Mouse (Mus musculus) kidney, postnatal 10 days (tissue): Measurements from ENCODE around the gene Gm5725.
"Not testable (repeated sequence)": the region's sequence is repeated elsewhere in the genome, so short reads cannot be mapped to it uniquely, and the experiment has no call there.

Source experiments
- DNase-seq: peaks from one replicate; pipeline ENCODE4 v3.0.0; 2021; ENCODE audit warnings: mixed read lengths

The Gm5725 gene

DNA sequence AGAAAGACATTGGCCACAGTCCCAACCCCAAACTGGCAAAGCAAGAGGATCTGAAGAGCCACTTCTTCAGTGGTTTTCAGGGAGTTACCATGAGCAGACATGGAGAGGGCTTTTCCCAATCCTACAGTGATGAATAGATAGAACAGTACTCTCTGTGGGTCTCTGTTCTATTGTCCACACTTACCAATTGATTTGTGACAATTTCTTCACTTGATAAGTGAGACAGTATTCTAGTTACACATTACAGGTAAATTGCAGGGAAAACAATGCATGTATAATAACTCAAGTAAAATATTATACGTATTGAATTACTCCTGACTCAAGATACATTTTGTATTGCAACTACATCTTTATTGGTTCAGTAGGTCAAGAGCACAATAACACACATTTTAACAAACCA, at the start of gene Gm5725:
Gm5725 (minus strand) TSS at position 101 of the 400 bp plus-strand sequence.
- DNase-seq: not testable (repeated sequence)

DNA sequence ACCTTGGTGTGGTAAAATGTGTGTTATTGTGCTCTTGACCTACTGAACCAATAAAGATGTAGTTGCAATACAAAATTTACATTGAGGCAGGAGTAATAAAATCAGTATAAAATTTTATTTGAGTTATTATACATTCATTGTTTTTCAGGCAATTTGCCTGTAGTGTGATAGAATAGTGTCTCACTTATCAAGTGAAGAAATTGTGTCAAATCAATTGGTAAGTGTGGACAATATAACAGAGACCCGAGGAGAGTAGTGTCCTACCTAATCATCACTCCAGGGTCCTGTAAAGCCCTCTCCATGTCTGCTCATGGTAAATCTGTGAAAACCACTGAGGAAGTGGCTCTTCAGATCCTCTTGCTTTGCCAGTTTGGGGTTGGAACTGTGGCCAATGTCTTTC, 12.0 kb downstream of the Gm5725 start, which contains the start of gene Vmn1r135:
Vmn1r135 (plus strand) TSS at position 301 of the 400 bp plus-strand sequence.
- not testable (repeated sequence) for DNase-seq

DNA sequence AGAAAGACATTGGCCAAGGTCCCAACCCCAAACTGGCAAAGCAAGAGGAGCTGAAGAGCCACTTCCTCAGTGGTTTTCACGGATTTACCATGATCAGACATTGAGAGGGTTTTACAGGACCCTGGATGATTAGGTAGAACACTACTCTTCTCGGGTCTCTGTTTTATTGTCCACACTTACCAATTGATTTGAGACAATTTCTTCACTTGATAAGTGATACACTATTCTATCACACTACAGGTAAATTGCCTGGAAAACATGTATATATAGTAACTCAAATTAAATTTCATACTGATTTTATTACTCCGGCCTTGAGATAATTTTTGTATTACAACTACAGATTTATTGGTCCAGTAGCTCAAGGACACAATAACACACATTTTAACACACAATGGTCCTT, 47.4 kb downstream of the Gm5725 start, which contains the start of gene Gm4177:
Gm4177 (minus strand) TSS at position 101 of the 400 bp plus-strand sequence.
- not testable (repeated sequence) for DNase-seq
